Mouse (Mus musculus): ENCODE measurements around the gene Fcna.

GRCm38 (mm10) chr2:25621229-25622200 is 6.3 kb downstream of the Fcna start, which contains the start of gene Tmem141:
- TF ChIP-seq CTCF (IDR thresholded peaks at IDR 0.05; ENCODE audit: control insufficient read depth, insufficient read depth, insufficient read length) (peak; percentile 42), MAX (IDR thresholded peaks at IDR 0.05) (no peak), USF1 (IDR thresholded peaks at IDR 0.05; ENCODE audit: low read depth) (no peak), CEBPB (IDR thresholded peaks at IDR 0.05; ENCODE audit: low read depth) (no peak), FOSL1 (IDR thresholded peaks at IDR 0.05; ENCODE audit: insufficient read depth, low read length, poor library complexity, severe bottlenecking) (no peak), MYOD1 (IDR thresholded peaks at IDR 0.05; ENCODE audit: control insufficient read depth, insufficient read length, low read depth) (no peak), MYOG (IDR thresholded peaks at IDR 0.05; ENCODE audit: control insufficient read depth, extremely low read depth, insufficient read length) (no peak)
